Mouse (Mus musculus) megakaryocyte, adult 5-6 weeks (primary cell): ENCODE results near the gene Capn5. TPM values are rescaled to one million over a fixed set of nuclear protein-coding genes. Genes with fewer than 3 reads are reported as not detected.

Source experiments
- ATAC-seq: 2 replicates; pipeline ENCODE4 v1.8.0; 2016; ENCODE audit warnings: mild to moderate bottlenecking, inconsistent platforms; ENCODE audit not compliant: poor library complexity, severe bottlenecking
- total RNA-seq, 2 experiments: library from RNA; stranded (forward) in 1 of 2; stranded (reverse) in 1 of 2; fragments of 153-499, 151-499 nt in 1 of 2; fragments of 221-1000, 200-1000 nt in 1 of 2; gene quantifications; 2 replicates each; pipeline versions ENCODE4 v1.2.3 to v1.2.4; 2015 to 2017

Capn5 gene
- total RNA-seq (2015) (1.1 TPM in 2 replicates), total RNA-seq (2017) (0.73 and 0.89 TPM in 2 replicates)

DNA sequence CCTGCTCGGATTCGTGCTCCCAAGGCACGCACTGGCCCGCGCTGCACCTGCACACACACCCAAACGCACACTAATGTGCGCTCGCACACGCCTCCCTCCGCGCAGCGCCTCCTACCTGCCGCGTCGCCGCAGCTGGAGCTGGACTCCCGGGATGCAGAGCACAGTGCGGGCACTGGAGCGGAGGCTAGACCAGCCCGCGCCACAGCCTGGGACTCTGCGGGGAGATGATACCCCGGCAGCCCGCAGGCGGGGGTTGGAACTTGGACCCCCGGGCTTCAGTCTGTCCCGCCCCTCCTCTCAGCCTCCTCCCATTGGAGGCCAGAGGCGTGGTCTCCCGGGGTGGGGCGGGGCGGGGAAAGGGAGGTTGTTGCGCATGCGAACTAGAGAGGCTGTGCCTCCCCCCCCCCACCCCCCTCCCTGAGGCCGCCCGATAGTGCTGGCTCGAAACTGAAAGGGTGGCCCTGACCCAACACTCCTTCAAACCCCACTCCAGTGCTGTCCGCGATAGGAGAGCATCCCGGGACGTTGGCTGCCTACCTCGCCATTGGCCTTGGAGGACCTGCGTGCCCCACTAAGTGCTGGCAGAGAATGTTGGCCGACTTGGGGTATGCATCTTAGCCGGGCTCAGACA, at the start of gene Capn5:
Capn5 (minus strand) TSS at position 346 of the 631 bp plus-strand sequence.
- ATAC-seq = peak; percentile 69

DNA sequence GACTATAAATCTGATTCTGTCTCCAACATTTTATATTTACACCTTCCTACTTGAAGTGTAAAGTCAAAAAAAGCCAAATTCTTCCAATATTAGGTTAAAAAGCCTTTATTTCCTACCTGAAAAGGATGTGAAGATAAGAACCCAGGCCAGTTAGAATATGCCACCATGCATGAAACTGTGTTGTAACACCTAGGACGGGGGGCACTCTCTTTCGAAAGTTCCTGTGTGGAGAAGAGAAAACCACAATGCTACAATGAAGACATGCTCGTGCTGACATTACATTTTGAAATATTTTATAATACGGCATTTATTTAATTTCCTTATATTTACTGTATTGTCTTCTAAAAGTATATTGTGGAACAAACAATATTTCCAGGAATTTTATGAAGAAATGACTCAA, 45.7 kb upstream of the Capn5 start:
- no peak for ATAC-seq

DNA sequence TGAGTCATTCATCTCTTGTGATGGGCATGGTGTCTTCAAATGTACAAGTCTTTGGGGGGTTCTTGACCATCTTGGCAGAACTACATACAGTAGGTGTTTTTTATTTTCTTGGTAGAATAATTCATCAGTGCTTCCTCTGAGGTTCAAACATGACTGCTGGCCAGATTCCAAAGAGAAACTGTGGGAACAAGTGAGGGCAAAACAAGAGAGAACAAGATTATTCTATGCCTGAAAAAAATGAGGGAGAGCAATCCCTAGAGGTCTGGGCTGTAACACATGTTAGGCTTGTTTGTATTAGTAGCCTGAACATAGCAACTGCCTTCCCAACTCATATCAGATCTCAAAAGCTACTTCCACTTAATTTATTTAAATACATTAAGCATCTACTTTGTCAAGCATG, 38.6 kb upstream of the Capn5 start:
- no peak for ATAC-seq

DNA sequence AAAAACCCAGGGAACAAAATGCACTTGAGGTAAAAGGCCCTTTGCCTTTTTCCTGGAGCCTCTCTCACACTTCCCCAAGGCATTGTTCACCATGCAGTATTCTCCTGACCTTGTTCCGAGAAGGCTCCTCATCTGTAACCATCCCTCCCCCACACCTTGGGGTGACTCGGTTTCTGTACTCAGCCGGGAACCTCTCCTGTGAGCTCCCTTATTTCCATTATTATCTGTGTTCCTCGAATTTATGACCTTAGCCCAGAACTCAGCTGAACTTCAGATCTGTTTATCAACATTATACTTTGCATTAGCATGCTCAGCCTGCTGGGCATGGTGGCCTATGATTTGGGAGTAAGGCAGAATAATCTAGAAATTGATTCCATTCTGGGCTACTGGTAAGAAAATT, 24.9 kb upstream of the Capn5 start:
- no peak for ATAC-seq

DNA sequence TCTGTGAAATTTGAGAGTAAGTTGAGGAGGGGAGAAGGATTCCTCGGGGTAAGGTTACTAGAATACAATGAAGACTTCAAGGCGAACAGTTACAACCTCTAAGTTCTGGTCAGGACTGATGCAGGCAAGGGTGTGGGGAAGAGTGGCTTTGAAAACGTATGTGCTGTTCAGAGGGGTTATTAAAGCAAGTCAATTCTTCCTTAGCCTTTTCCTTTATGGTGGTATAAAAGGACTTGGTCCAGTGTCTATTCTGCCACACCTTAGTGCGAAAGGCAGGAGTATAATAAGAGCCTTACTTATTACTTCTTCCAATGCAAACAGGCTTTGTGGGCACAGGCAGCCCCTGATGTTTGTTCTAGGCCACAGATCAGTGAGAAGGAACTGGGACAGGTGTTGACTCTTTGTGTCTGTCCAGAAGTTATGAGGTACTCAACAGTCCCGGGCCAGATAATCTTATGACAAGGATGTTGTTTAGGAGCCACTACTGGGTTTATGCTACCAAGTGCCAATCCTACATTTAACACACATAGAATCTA, 23.5 kb upstream of the Capn5 start:
- no peak for ATAC-seq

DNA sequence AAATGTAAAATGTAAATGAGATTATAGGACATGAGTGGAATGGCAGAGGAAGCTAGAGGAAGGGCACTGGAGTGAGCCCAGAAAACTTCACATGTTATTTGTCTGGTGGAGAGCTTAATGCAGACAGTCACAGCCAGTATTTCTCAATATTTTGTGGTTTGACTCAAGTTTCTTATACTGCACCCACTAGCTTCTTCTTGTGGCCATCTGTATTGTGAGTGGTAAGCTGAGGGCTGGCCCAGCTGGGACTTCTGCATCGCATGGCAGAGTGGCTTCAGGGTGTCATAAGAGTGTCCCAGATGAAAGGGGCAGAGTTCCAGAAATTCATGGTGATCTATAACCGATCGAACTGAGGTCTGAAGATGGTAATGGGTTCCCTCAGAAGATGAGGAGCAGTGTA, 22.3 kb upstream of the Capn5 start:
- ATAC-seq = peak; percentile 73

DNA sequence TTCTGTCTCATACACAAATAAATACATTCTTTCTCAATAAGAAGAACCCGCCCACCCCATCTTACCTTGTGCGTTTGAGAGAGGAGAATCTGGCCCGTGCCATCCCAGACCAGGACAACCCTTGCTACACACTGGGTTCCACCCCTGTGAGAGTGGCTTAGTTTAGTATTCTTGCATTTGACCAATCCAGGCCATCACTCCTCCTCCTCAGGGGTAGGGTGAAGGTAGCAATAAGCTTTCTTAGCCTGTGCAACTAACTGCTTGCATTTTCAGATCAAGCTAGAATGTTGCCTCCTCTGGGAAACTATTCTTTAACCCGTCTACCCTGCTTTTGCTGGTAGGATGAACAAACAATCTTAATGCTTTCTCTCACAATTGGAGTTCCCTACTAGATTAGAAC, 21.3 kb upstream of the Capn5 start, which contains the start of gene B3gnt6:
B3gnt6 (minus strand) TSS at position 101 of the 400 bp plus-strand sequence.
- ATAC-seq = no peak

DNA sequence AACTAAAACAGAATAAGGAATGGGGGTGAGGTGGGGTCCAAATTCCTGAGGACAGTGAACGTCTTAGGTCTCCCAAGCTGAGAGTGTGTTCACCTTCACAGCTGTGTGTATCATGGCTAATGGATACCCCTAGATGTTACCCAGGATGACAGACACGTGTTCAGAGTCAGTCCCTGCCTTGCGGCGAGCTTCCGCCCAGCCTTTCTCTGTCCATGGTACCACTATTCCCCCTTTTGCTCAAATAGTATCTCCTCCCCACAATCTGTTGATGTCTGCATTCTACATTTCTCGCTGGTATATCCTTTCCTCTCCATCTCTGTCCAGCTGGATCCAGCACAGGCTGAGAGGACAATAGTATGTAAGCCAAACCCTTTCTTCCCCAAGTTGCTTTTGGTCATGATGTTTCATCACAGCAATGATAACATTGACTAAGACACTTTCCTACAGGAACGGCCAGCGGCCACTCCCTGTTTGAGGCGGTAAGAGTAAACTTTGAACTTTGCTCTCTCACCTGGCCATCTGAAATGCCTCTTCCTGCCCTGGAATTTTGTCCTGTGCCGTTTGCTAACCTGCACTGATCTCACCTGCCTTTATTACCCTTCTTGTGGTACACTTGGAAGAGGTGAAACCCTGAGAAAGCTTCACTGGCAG, 17.2 kb upstream of the Capn5 start:
- no peak for ATAC-seq

DNA sequence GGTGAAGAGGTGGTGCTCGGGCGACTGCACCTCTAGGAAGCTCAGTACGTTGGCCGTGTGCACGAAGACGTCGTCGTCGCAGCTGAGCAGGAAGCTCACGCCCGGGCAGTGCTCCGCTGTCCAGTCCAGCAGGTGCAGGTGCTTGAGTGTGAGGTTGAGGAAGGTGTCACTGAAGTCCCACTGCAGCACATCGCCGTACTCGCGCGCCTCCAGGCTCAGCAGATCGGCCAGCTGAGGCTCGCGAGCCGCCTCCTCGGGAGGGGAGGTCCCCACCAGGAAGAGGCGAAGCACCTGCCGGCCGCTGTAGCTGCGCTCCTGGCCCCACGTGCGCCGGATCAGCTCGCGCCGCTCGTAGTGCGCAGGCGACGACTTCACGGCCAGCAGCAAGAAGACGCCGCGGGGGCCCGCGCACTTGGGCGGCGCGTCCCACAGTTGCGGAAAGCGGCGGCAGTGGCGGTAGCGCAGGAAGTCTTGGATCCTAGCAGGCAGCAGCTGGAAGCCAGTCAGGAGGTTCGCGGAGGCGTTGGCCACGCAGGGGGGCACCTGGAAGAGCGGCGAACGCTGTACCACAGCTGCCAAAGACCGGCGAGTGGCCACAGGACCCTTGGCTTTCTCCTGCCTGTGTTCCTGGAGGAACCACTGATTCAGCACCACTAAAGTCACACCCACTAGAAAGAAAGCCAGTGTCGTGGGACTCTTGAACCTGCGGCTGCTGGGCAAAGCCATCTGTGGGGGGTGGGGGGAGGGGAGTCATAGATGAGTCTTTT, 16.1 kb upstream of the Capn5 start:
- peak; percentile 52 for ATAC-seq

DNA sequence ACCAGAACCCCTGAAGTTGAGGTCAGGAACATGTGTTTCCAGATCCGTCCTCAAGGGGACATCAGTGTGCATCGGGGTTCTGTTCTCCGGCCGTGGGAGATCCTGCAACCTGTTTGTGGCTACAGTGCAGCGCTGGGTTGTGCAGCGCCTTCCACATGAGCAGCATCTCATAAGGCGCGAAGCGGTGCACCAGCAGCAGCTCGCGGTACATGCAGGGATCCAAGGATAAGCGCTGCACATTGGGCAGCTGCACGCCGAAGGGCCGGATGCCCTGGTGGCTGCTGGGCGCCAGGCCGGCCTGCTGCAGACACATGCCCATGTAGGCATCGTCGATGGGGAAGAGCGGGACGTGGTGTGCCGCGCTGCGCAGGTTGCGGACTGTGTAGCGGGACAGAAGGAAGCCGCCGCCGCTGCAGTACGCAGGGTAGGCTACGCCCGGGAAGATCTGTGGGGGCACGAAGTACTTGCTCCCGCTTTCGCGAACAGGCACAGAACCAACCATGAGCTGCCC, 15.5 kb upstream of the Capn5 start:
- peak; percentile 72 for ATAC-seq

DNA sequence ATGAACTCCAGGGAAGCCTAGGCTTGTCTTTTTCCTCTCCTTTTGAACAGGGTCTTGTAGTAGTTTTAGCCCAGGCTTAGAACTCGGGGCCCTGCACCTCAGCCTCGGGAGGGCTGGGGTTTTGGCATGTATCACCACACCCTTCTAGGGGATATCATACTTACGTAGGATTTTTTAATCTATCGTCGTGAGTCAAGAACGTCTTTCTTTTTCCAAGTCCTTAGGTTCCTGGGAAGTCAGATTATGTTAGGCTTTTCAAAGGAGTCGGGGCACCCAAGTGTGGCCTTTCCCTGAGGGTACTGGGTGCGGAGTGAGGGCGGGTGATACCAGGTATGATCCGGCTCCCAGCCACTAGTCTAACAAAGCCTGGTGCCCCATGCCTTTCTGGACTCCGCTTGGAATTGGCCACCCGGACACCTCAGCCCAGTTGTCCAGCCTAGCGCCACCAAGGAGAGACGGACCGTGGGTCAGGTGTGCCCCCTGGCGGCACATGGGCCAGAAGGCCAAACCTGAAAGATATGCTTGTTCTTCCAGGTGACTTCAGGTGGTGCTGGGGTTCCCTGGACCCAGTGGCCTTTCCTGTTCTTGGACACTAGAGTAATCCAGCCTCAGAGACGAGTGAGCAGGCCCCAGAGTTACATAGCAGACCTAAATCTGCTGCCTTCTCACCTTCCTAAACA, 13.6 kb upstream of the Capn5 start:
- no peak for ATAC-seq

DNA sequence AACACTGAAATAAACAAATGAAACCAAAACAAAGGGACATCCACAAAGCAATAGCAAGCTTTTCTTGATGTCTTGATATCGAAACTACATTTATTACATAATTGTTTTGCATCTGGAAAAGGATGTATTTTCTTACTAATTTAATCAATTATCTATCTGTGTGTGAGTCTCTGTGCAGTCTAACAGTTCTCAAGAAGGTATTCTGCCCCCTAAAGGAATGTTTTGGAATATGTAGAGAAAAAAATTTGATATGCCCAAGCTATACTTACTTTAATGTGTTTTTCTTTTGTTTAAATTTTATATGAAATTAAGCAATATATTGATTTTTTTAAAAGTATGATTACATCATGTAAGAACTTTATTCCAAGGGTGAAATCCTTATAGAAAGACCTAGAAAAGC, 12.5 kb upstream of the Capn5 start:
- no peak for ATAC-seq

DNA sequence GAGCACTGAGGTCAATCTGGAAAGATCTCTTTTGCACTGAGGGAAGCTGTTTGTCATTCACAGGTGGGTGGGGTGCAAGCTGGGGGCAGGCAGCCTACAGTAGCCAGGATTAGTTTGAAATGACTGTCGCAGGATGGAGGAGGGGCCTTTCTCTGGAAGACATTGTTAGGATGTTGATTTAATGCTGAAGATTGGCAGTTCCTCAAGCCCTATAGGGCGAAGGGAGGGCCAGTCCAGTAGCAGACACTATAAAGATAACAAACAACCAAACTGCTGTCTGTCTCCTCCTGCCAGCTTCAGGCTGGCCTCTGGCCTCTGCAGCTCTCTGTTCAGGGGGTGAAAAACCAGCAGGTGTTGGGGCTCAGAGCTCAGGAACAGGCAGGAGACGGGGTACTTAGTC, 11.7 kb upstream of the Capn5 start:
- no peak for ATAC-seq

DNA sequence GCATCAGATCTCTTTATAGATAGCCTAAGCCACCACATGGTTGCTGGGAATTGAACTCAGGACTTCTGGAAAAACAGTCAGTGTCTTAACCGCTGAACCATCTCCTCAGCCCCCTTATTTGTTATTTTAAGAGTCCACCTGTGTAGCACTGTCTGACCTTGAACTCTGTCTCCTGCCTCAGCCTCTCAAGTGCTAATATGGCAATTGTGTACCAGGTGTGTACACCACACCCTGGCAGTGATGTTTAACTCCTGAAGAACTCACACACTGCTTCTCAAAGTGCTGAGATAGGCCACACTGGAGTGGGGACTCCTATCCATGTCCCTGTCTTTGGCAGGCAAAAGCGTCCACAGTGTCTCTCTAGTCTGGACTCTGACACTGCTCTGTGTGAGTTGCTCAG, 10.6 kb upstream of the Capn5 start:
- no peak for ATAC-seq

DNA sequence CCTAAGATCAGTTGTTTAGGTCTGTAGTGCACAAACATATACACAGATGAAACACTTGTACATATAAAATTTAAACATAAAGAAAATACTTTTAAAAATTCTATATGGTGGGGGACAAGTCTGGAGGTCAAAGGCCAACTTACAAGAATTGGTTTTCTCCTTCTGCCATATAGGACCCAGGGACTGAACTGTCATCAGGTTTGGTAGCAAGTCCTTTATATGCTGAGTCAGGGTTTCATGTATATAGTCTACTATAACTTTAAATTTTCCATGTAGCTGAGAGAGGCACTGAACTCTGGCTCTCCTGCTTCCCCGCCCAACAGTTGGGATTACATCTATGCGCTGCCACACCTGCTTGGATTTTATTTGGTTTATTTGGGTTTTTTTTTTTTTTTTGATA, 10.2 kb upstream of the Capn5 start:
- no peak for ATAC-seq

DNA sequence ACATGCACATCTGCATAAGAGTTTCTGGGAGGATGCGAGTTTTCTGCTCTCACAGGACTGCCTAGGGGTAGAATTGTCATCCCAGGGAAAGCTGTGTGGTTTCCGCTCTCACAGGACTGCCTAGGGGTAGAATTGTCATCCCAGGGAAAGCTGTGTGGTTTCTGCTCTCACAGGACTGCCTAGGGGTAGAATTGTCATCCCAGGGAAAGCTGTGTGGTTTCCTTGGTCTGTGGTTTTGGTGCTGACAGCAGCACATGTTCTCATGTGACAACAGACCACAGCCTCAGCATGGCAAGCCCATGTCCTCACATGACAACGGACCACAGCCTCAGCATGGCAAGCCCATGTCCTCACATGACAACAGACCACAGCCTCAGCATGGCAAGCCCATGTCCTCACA, 9.3 kb upstream of the Capn5 start:
- peak; percentile 65 for ATAC-seq

DNA sequence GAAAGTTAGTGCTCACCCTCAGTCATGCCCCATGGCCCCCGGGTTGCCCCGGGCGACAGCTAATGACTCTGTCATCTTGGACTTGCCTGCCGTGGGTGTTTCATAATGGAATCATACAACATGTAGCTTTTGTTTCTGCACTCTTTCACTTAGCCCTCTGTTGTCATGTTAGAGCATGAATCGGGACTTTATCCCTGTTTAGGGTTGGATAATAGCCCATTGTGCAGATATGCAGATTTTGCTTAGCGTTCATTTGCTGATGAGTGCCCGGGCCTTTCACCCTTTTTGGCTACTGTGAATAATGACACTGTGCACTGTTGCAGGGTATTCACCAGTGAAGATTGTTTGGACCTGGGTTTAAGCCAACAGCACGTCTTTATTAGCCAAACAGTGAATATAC, 8.6 kb upstream of the Capn5 start:
- ATAC-seq = no peak

DNA sequence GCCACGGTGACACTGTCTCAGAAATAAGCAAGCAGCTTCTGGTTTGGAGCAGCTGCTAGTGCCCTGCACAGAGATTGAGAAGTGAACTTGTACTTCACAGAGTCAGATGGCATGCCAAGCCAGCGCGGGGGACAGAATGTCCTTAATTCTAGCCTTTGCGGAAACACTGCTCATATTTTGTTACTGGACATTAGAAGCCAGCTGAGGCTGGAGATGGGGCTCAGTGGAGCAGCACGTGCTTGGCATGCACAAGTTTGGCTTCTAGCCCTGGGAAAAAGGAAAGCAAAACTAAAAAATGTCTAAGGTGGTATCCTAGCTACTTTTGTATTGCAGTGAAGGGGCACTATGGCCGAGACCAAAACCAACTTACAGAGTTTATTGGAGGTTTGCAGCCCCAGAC, 7.3 kb upstream of the Capn5 start:
- ATAC-seq = no peak

DNA sequence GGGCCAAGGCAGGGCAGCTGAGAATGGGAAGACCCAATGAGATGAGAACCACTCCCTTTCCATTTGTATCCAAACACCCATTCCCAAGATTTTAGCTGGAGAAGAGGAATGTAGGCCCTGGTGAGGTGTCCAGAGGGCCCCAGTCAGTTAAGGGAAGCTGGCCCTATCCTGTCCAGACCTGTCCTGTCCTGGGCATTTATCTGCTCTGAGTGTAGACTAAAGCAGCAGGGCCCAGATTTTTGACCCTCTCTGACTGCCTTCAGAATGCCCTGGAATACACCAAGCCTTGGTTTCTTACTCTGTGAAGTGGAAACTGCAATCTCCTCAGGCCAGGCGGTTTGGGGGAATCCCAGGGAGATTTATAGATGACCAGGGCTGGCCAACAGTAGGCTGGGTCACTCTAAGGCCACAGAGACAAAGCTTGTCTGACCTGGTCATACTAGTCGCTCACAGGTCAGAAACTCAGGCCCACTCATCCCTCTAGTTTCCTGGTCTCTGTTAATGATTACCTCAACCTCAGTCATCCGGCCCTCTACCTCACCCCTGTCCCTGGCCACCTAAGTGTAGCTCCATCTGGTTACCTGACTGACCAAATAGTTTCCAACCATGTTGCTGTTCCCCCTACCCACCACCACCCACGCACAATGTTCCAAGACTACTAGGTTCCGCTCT, 622 bp upstream of the Capn5 start:
- ATAC-seq = 0 out of 2 replicates have a peak, but pooled peaks have one; percentile 2

DNA sequence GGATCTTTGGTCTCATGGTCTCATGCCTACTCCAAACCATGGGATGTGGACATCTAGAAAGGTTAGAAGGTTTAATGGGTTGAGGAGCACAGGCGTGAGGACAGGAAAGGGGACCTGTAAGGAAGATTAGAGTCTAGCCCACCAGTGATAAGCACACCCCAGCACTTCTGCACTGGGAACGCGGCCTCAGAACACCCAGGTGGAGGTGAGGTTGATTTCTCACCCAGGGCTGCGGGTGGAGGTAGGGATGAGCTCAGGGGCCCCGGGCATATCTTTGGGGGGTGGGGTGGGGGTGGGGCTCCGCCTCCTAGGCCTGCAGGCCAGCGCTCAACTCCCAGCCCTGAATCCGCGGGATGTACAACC, 527 bp downstream of the Capn5 start:
- no peak for ATAC-seq
